Mouse (Mus musculus): ENCODE measurements around the gene 5730455P16Rik.
"Not testable (repeated sequence)": the region's sequence is repeated elsewhere in the genome, so short reads cannot be mapped to it uniquely, and the experiment has no call there.

5730455P16Rik gene

GRCm38 (mm10) chr11:80377712-80378451 is at the start of gene 5730455P16Rik:
TSS of gene 5730455P16Rik (minus strand) at chr11:80378034.
- peak; percentile 77 for DNase-seq (ENCODE audit: low spot score)

GRCm38 (mm10) chr11:80426029-80426813 is 48.4 kb upstream of the 5730455P16Rik start:
- DNase-seq (ENCODE audit: low spot score) = not testable (repeated sequence)

- DNase-seq (ENCODE audit: low spot score) = no peak
Measured at GRCm38 (mm10) chr11:80425247-80425778, 47.5 kb upstream of the 5730455P16Rik start.

GRCm38 (mm10) chr11:80424691-80425090 is 46.9 kb upstream of the 5730455P16Rik start:
- DNase-seq (ENCODE audit: low spot score) = no peak

GRCm38 (mm10) chr11:80421421-80422047 is 43.7 kb upstream of the 5730455P16Rik start:
- no peak for DNase-seq (ENCODE audit: low spot score)

- DNase-seq (ENCODE audit: low spot score) = no peak
Measured at GRCm38 (mm10) chr11:80420202-80420984, 42.6 kb upstream of the 5730455P16Rik start.

- DNase-seq (ENCODE audit: low spot score) = no peak
Measured at GRCm38 (mm10) chr11:80419743-80420142, 41.9 kb upstream of the 5730455P16Rik start.

- DNase-seq (ENCODE audit: low spot score) = no peak
Measured at GRCm38 (mm10) chr11:80417085-80417484, 39.3 kb upstream of the 5730455P16Rik start.

GRCm38 (mm10) chr11:80410377-80410776 is 32.5 kb upstream of the 5730455P16Rik start:
- no peak for DNase-seq (ENCODE audit: low spot score)

- not testable (repeated sequence) for DNase-seq (ENCODE audit: low spot score)
Measured at GRCm38 (mm10) chr11:80407878-80408277, 30.0 kb upstream of the 5730455P16Rik start.

- no peak for DNase-seq (ENCODE audit: low spot score)
Measured at GRCm38 (mm10) chr11:80396617-80397016, 18.8 kb upstream of the 5730455P16Rik start.

GRCm38 (mm10) chr11:80395930-80396329 is 18.1 kb upstream of the 5730455P16Rik start:
- no peak for DNase-seq (ENCODE audit: low spot score)

GRCm38 (mm10) chr11:80391407-80392120 is 13.7 kb upstream of the 5730455P16Rik start:
- no peak for DNase-seq (ENCODE audit: low spot score)

GRCm38 (mm10) chr11:80389885-80390284 is 12.1 kb upstream of the 5730455P16Rik start:
- no peak for DNase-seq (ENCODE audit: low spot score)

- no peak for DNase-seq (ENCODE audit: low spot score)
Measured at GRCm38 (mm10) chr11:80386790-80387189, 9.0 kb upstream of the 5730455P16Rik start.

GRCm38 (mm10) chr11:80385055-80385454 is 7.2 kb upstream of the 5730455P16Rik start:
- no peak for DNase-seq (ENCODE audit: low spot score)

- no peak for DNase-seq (ENCODE audit: low spot score)
Measured at GRCm38 (mm10) chr11:80384461-80384860, 6.6 kb upstream of the 5730455P16Rik start.

GRCm38 (mm10) chr11:80383626-80384046 is 5.8 kb upstream of the 5730455P16Rik start:
- DNase-seq (ENCODE audit: low spot score) = peak; percentile 41

GRCm38 (mm10) chr11:80383019-80383625 is 5.3 kb upstream of the 5730455P16Rik start, which contains the start of gene Zfp207:
TSS of gene Zfp207 (plus strand) at chr11:80383279.
- peak; percentile 99 for DNase-seq (ENCODE audit: low spot score)

- peak; percentile 23 for DNase-seq (ENCODE audit: low spot score)
Measured at GRCm38 (mm10) chr11:80382626-80383018, 4.8 kb upstream of the 5730455P16Rik start.

All from urinary bladder, postnatal 14 days (tissue).